Mouse (Mus musculus) urinary bladder, postnatal 14 days (tissue): Measurements from ENCODE around the gene Shc4.

Experiments
- DNase-seq: peaks from one replicate; pipeline ENCODE4 v3.0.0; 2021; ENCODE audit warnings: low spot score

Shc4 gene

GRCm38 (mm10) chr2:125630010-125630409 is 93.9 kb downstream of the Shc4 start:
- no peak for DNase-seq

GRCm38 (mm10) chr2:125628487-125628886 is 95.5 kb downstream of the Shc4 start:
- no peak for DNase-seq

- DNase-seq = no peak
Measured at GRCm38 (mm10) chr2:125626536-125626935, 97.4 kb downstream of the Shc4 start.

GRCm38 (mm10) chr2:125624837-125625351 is 99.1 kb downstream of the Shc4 start, which contains the start of gene Cep152:
Gene Cep152 (minus strand): TSS chr2:125625113.
- peak; percentile 98 for DNase-seq

GRCm38 (mm10) chr2:125624127-125624685 is 99.7 kb downstream of the Shc4 start:
- DNase-seq = no peak

- no peak for DNase-seq
Measured at GRCm38 (mm10) chr2:125623211-125623610, 100.7 kb downstream of the Shc4 start.

GRCm38 (mm10) chr2:125620213-125620907 is 103.6 kb downstream of the Shc4 start:
- no peak for DNase-seq

- DNase-seq = no peak
Measured at GRCm38 (mm10) chr2:125615858-125616424, 108.0 kb downstream of the Shc4 start.

GRCm38 (mm10) chr2:125615440-125615839 is 108.5 kb downstream of the Shc4 start:
- DNase-seq = no peak

GRCm38 (mm10) chr2:125606220-125606845 is 117.6 kb downstream of the Shc4 start:
- peak; percentile 59 for DNase-seq

- DNase-seq = peak; percentile 72
Measured at GRCm38 (mm10) chr2:125604646-125605045, 119.3 kb downstream of the Shc4 start.

- DNase-seq = no peak
Measured at GRCm38 (mm10) chr2:125602970-125603369, 121.0 kb downstream of the Shc4 start.

- no peak for DNase-seq
Measured at GRCm38 (mm10) chr2:125598958-125599357, 125.0 kb downstream of the Shc4 start.

GRCm38 (mm10) chr2:125598251-125598650 is 125.7 kb downstream of the Shc4 start:
- DNase-seq = no peak

GRCm38 (mm10) chr2:125594786-125595185 is 129.2 kb downstream of the Shc4 start:
- DNase-seq = no peak

- DNase-seq = no peak
Measured at GRCm38 (mm10) chr2:125594072-125594471, 129.9 kb downstream of the Shc4 start.

GRCm38 (mm10) chr2:125591895-125592294 is 132.1 kb downstream of the Shc4 start:
- DNase-seq = no peak

- no peak for DNase-seq
Measured at GRCm38 (mm10) chr2:125589287-125589686, 134.7 kb downstream of the Shc4 start.

GRCm38 (mm10) chr2:125581081-125581480 is 142.9 kb downstream of the Shc4 start:
- no peak for DNase-seq

- DNase-seq = no peak
Measured at GRCm38 (mm10) chr2:125577670-125578069, 146.3 kb downstream of the Shc4 start.
